Mouse (Mus musculus) liver, postnatal 0 days (tissue): ENCODE results near the gene Olfr1112.
"Not testable (repeated sequence)": the region's sequence is repeated elsewhere in the genome, so short reads cannot be mapped to it uniquely, and the experiment has no call there.

Source experiments
- CTCF ChIP-seq: sonication (generic); IDR thresholded peaks from 2 replicates; pipeline ENCODE4 v1.5.1; 2016; ENCODE audit warnings: antibody characterized with exemption, low read depth
- EP300 ChIP-seq: IDR thresholded peaks from 2 replicates; pipeline ENCODE4 v1.6.1; 2016; ENCODE audit warnings: antibody characterized with exemption, low read depth, mild to moderate bottlenecking

DNA sequence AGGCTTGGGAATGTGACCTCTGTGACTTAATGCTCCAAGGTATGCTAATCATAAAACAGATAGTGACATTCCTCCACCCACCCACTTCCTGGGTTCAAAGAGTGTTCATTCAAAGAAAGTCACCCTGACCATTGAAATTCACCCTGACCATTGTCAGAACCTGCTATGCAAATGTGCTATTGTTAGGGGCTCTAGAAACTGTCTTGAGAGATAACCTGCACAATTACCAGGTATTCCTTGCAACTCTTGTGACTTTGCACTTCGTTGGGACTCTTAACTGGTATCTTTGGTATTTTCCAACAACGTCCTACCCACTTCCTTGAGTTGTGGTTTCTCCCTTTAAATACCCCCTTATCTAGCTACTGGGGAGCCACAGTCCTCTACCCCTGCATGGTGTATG lies 19.9 kb upstream of the Olfr1112 start:
- TF ChIP-seq EP300, CTCF: not testable (repeated sequence)
